8 mouse cellular contexts compared by ENCODE assay signal in genomic region chr2:147927792-147928670, GRCm38 (mm10).
DNase-seq lines count a peak whose midpoint lies in the region; ATAC-seq lines count a peak whose summit lies in the region.

No protein-coding gene starts in this region.

- peak; percentile 24 for DNase-seq in embryo, embryonic 10 days (ENCODE audit: low spot score)
- no peak for DNase-seq in embryo, embryonic 10.5 days (ENCODE audit: low spot score)
- DNase-seq in cerebellum, adult 11-12 months = peak; percentile 6
- DNase-seq in kidney, adult 18-20 months = peak; percentile 54
- DNase-seq in limb, embryonic 11.5 days (ENCODE audit: low spot score) = peak; percentile 38
- peak; percentile 1 for DNase-seq in telencephalon, adult 2 months (ENCODE audit: low read depth, low spot score)
- no peak for DNase-seq in thymus, postnatal 25 days

- H3K9ac ChIP-seq in limb, embryonic 11.5 days (ENCODE audit: low read length) = no peak overlapping the region
- no peak overlapping the region for H3K9ac ChIP-seq in midbrain, embryonic 16.5 days (ENCODE audit: low read depth, low read length)

- no peak overlapping the region for H3K27ac ChIP-seq in limb, embryonic 11.5 days (replicated peaks; ENCODE audit: low read depth, low read length)
- no peak overlapping the region for H3K27ac ChIP-seq in midbrain, embryonic 16.5 days (ENCODE audit: low read length)

- no peak for ATAC-seq in limb, embryonic 11.5 days (ENCODE audit: insufficient number of reproducible peaks, low FRiP score, low TSS enrichment, low read depth)
- ATAC-seq in midbrain, embryonic 16.5 days = no peak

- WGBS in limb, embryonic 11.5 days = 18% methylated on average over 10 of the region's 10 CpGs
- WGBS in midbrain, embryonic 16.5 days = 64% methylated on average over 10 of the region's 10 CpGs

- no peaks in the 10 kb centered on the region for H3K4me1 ChIP-seq in limb, embryonic 11.5 days (ENCODE audit: control insufficient read depth, insufficient read depth, low read length)
- no peaks in the 10 kb centered on the region for H3K4me1 ChIP-seq in midbrain, embryonic 16.5 days (ENCODE audit: control insufficient read depth, insufficient read depth, low read length)

- no peaks in the 10 kb centered on the region for H3K36me3 ChIP-seq in limb, embryonic 11.5 days (ENCODE audit: control insufficient read depth, insufficient read depth, low read length)
- H3K36me3 ChIP-seq in midbrain, embryonic 16.5 days (ENCODE audit: control insufficient read depth, insufficient read depth, low read length) = no peaks in the 10 kb centered on the region

- H3K4me3 ChIP-seq in limb, embryonic 11.5 days (ENCODE audit: low read depth, low read length) = no peak overlapping the region
- H3K4me3 ChIP-seq in midbrain, embryonic 16.5 days (ENCODE audit: low read depth, low read length) = no peak overlapping the region

- no peaks in the 10 kb centered on the region for H3K27me3 ChIP-seq in limb, embryonic 11.5 days (ENCODE audit: control insufficient read depth, insufficient read depth, low read length)
- H3K27me3 ChIP-seq in midbrain, embryonic 16.5 days (ENCODE audit: control insufficient read depth, insufficient read depth, low read depth, low read length) = no peaks in the 10 kb centered on the region

- no peak overlapping the region for H3K4me2 ChIP-seq in limb, embryonic 11.5 days (ENCODE audit: low read depth, severe bottlenecking)
- H3K4me2 ChIP-seq in midbrain, embryonic 16.5 days (ENCODE audit: low read length) = no peak overlapping the region

- H3K9me3 ChIP-seq in limb, embryonic 11.5 days (ENCODE audit: control insufficient read depth, low read length) = no peaks in the 10 kb centered on the region
- H3K9me3 ChIP-seq in midbrain, embryonic 16.5 days (replicated peaks; ENCODE audit: control insufficient read depth, low read length, poor library complexity, severe bottlenecking) = no peaks in the 10 kb centered on the region

Comparison
In these comparisons a context has a peak if more than half of its experiments do, and no peak if none do; other contexts are left out.
1. DNase-seq: peak in embryo, embryonic 10 days (single experiment), cerebellum, adult 11-12 months (single experiment), kidney, adult 18-20 months (single experiment), limb, embryonic 11.5 days (single experiment) and telencephalon, adult 2 months (single experiment); none in embryo, embryonic 10.5 days (single experiment) and thymus, postnatal 25 days (single experiment).